Mouse (Mus musculus) C2C12 (cell line): ENCODE measurements around the gene Cd59a. TPM values are rescaled to one million over a fixed set of nuclear protein-coding genes. Genes with fewer than 3 reads are reported as not detected.

Experiments
- H3K27me3 ChIP-seq: one replicate; pipeline ENCODE4 v1.6.1; 2011; ENCODE audit not compliant: control insufficient read depth, insufficient read depth, insufficient read length
- H3K36me3 ChIP-seq: one replicate; pipeline ENCODE4 v1.6.1; 2011; ENCODE audit not compliant: control insufficient read depth, insufficient read depth
- H3K4me3 ChIP-seq: one replicate; pipeline ENCODE4 v1.5.1; 2011; ENCODE audit warnings: mild to moderate bottlenecking, control low read depth; ENCODE audit not compliant: poor library complexity, insufficient read depth, severe bottlenecking
- H3K79me2 ChIP-seq: one replicate; pipeline ENCODE4 v1.6.1; 2011; ENCODE audit not compliant: control insufficient read depth, insufficient read depth
- H3K79me3 ChIP-seq: one replicate; pipeline ENCODE4 v1.6.1; 2011; ENCODE audit warnings: low read depth, control low read depth
- H3ac ChIP-seq: one replicate; pipeline ENCODE3; 2011; ENCODE audit warnings: low read depth; ENCODE audit not compliant: control insufficient read depth, insufficient read length
- CEBPB ChIP-seq: IDR thresholded peaks from one replicate; pipeline ENCODE4 v1.6.1; 2011; ENCODE audit warnings: low read depth, mild to moderate bottlenecking, control low read depth, moderate library complexity
- CTCF ChIP-seq: IDR thresholded peaks from one replicate; pipeline ENCODE4 v1.5.1; 2011; ENCODE audit not compliant: control insufficient read depth, insufficient read depth, insufficient read length
- FOSL1 ChIP-seq: IDR thresholded peaks from one replicate; pipeline ENCODE4 v1.8.0; 2011; ENCODE audit warnings: mild to moderate bottlenecking, low read length; ENCODE audit not compliant: poor library complexity, insufficient read depth, severe bottlenecking
- MAX ChIP-seq: IDR thresholded peaks from one replicate; pipeline ENCODE4 v1.6.1; 2011; ENCODE audit warnings: mild to moderate bottlenecking, control low read depth
- MYOD1 ChIP-seq: IDR thresholded peaks from one replicate; pipeline ENCODE4 v1.6.1; 2011; ENCODE audit warnings: low read depth; ENCODE audit not compliant: control insufficient read depth, insufficient read length
- MYOG ChIP-seq: IDR thresholded peaks from one replicate; pipeline ENCODE4 v1.6.1; 2011; ENCODE audit not compliant: control insufficient read depth, insufficient read length; ENCODE audit errors: extremely low read depth
- USF1 ChIP-seq: IDR thresholded peaks from one replicate; pipeline ENCODE4 v1.6.1; 2011; ENCODE audit warnings: low read depth, mild to moderate bottlenecking, control low read depth, moderate library complexity
- long read RNA-seq, 2 experiments: library from polyadenylated mRNA; unstranded; transcript quantifications; one replicate each; pipeline ENCODE4 v2.0.0; 2019 to 2020
- polyA plus RNA-seq: library from polyadenylated mRNA; unstranded; fragments of >200 nt; fragmentation: generic; extraction: Trizol; gene quantifications from one replicate; pipeline ENCODE4 v1.2.1, GENCODE M21; 2012; ENCODE audit warnings: missing spikeins

Cd59a gene
- polyA plus RNA-seq, result 2.2 TPM
- long read RNA-seq, experiment 1, transcript Cd59a-201 (4 exons, 1,691 nt), result major isoform, 24 of 29 reads
- long read RNA-seq, experiment 1, partial matches to known transcripts, result 0 of 29 reads
- long read RNA-seq, experiment 1, other reads (novel, unspliced or antisense), result 3 of 29 reads
- long read RNA-seq, experiment 2, transcript Cd59a-201 (4 exons, 1,691 nt), result major isoform, 5 of 5 reads
- long read RNA-seq, experiment 2, partial matches to known transcripts, result 0 of 5 reads
- long read RNA-seq, experiment 2, other reads (novel, unspliced or antisense), result 0 of 5 reads

DNA sequence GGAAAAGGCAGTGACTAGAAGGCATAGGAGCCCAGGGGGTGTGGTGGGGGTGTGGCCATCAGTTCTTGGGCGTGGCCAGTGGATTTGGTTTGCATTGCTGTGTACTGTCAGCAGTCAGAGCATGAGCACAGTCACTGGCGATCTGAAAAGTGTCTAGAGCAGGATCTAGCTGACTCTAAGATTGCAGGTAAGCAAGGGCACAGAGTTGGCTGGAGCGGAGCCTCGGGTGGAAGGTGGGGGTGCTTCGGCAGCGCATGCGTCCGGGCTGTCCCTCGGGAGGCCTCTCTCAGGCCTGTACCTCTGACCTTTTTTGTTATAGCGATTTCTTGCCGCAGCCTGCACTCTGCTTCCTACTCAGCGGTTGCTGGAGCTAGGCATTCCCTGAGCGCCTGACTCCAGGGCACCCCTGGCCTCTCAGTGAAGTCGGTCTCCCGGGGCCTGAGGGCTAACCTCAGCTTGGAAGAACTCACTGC is at the start of gene Cd59a:
Cd59a (plus strand) TSS at position 61 of the 473 bp plus-strand sequence.
- Histone ChIP-seq H3K79me3 (no peaks in the 10 kb centered on the region), H3ac (peak within 1 kb of the TSS; percentile 30), H3K27me3 (peaks cover 7% of the 10 kb centered on the region), H3K4me3 (peak within 1 kb of the TSS; percentile 18), H3K36me3 (no peaks in the 10 kb centered on the region), H3K79me2 (no peaks in the 10 kb centered on the region)
- no peak for TF ChIP-seq MAX
- no peak for TF ChIP-seq MYOG
- TF ChIP-seq FOSL1, result no peak
- TF ChIP-seq MYOD1, result no peak
- TF ChIP-seq CEBPB, result no peak
- no peak for TF ChIP-seq USF1

DNA sequence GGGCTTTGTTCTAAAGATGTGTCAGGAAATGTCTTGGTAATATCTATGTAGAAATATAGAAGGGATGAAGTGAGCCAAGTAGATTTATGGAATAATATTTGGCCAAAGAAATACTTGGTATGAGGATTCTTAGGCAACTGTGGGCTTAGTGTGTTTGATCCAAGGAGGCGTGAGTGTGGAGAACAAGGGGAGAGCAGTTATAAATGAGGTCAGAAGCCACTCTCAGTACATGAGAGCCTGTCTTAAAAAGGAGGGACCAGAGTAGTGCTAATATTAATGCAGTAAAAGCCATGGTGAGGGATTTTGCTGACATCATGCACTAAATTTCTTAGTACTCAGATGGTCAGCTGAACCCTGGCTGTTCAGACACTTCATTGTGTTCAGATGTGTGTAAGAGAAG is 37.2 kb upstream of the Cd59a start:
- H3K4me3 ChIP-seq, result no peak overlapping the region
- H3K36me3 ChIP-seq, result peaks cover 46% of the 10 kb centered on the region
- H3K79me3 ChIP-seq, result no peaks in the 10 kb centered on the region
- TF ChIP-seq CTCF, result no peak
- no peak for TF ChIP-seq FOSL1
- TF ChIP-seq USF1, result no peak
- no peak for TF ChIP-seq MYOD1
- no peak for TF ChIP-seq MAX
- no peak for TF ChIP-seq CEBPB
- no peak for TF ChIP-seq MYOG
- H3K79me2 ChIP-seq, result no peaks in the 10 kb centered on the region
- H3K27me3 ChIP-seq, result no peaks in the 10 kb centered on the region
- H3ac ChIP-seq, result no peak overlapping the region

DNA sequence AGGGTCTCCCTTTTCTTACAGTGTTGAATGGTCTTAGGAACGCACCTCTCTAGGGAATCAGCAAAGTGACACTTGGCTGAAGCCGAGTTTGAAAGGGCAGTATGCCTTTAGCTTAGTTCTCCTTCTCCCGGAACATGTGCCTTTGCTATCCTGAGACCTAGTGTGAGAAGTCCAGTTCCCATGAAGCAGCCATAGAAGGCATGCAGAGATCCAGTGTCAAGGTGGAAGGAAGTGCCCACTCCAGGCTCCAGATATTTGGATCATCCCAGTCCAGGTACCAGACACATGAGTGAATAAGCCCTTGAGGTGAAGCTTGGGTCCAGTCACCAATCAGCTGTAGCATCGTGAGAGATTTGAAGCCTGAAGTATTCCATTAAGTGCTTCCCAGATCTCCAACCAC is 36.6 kb upstream of the Cd59a start:
- H3K4me3 ChIP-seq, result no peak overlapping the region
- no peaks in the 10 kb centered on the region for H3K27me3 ChIP-seq
- no peak for TF ChIP-seq MYOG
- TF ChIP-seq USF1, result no peak
- no peak overlapping the region for H3ac ChIP-seq
- H3K79me3 ChIP-seq, result no peaks in the 10 kb centered on the region
- peaks cover 40% of the 10 kb centered on the region for H3K36me3 ChIP-seq
- no peaks in the 10 kb centered on the region for H3K79me2 ChIP-seq

DNA sequence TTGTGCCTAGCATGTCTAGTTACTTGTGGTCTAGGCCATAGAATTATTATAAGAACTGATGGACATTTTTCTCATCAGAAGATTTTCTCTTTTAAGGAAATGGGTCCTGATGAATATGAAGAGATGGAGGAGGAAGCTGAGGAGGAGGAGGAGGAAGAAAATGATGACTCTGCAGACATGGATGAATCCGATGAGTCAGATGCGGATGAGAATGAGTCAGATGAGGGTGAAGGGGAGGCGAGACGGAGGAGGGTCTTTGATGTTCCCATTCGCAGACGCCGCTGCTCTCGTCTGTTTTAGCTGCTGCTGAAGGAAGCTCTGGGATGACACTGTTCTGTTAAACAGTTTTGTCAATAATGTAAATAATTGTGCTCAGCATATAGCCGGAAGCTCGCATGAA is 35.8 kb upstream of the Cd59a start:
- H3ac ChIP-seq, result no peak overlapping the region
- no peak overlapping the region for H3K4me3 ChIP-seq
- TF ChIP-seq MAX, result no peak
- TF ChIP-seq MYOD1, result no peak
- no peak for TF ChIP-seq CTCF
- TF ChIP-seq FOSL1, result no peak
- TF ChIP-seq MYOG, result no peak
- no peak for TF ChIP-seq USF1
- no peak for TF ChIP-seq CEBPB
- H3K36me3 ChIP-seq, result peaks cover 32% of the 10 kb centered on the region
- H3K27me3 ChIP-seq, result no peaks in the 10 kb centered on the region
- H3K79me3 ChIP-seq, result no peaks in the 10 kb centered on the region
- no peaks in the 10 kb centered on the region for H3K79me2 ChIP-seq

DNA sequence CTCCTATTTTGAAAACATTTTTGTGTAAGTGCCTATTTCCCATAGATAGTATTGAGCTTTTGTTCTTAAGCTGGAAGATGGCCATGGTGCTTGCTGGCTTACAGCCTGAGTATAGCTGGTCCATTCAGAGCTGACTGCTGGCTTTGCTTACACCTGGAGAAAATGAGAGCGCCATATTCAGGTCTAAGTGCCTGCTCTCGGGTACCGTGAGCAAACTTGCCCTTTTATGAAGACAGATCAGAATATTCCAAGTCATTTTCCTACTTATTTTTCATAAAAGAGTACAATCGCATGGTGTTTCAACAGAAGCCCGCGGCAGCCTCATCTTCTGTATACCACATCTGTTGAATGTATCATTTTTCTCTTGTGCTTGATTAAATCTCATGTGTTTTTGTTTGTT is 34.6 kb upstream of the Cd59a start:
- Histone ChIP-seq H3K27me3 (no peaks in the 10 kb centered on the region), H3K79me3 (no peaks in the 10 kb centered on the region), H3ac (no peak overlapping the region), H3K4me3 (no peak overlapping the region), H3K36me3 (peaks cover 20% of the 10 kb centered on the region), H3K79me2 (no peaks in the 10 kb centered on the region)
- TF ChIP-seq FOSL1, result no peak
- TF ChIP-seq CEBPB, result no peak
- no peak for TF ChIP-seq USF1
- TF ChIP-seq CTCF, result no peak
- TF ChIP-seq MAX, result no peak
- TF ChIP-seq MYOD1, result no peak
- TF ChIP-seq MYOG, result no peak

DNA sequence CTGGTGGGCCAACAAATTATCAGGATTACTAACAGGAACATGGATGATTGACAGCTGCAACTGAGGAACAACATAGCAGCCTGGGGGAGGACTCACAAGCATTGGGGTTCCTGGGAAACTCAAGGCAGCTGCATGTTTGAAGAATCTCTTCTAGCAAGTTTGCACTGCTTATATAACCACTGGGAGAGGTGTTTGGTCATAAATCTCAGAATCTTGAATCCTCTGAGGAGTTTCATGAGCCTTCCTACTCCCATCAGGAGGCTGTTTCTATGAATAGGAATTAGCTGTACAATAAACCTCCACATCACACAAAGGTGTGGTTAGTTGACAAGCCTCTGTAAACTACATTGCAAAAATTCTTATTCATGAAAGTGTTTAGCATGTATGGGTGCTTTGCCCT is 32.9 kb upstream of the Cd59a start:
- Histone ChIP-seq H3K27me3 (no peaks in the 10 kb centered on the region), H3ac (no peak overlapping the region), H3K79me3 (no peaks in the 10 kb centered on the region), H3K36me3 (peaks cover 15% of the 10 kb centered on the region), H3K4me3 (no peak overlapping the region), H3K79me2 (no peaks in the 10 kb centered on the region)
- TF ChIP-seq MAX, result no peak
- TF ChIP-seq MYOD1, result no peak
- no peak for TF ChIP-seq MYOG
- TF ChIP-seq USF1, result no peak
- TF ChIP-seq CTCF, result no peak
- TF ChIP-seq CEBPB, result no peak
- TF ChIP-seq FOSL1, result no peak
